Mouse (Mus musculus) ES-Bruce4 (cell line): ENCODE results near the gene Frat1.

Experiments
- EP300 ChIP-seq: IDR thresholded peaks from 2 replicates; pipeline ENCODE4 v1.6.1; 2011; ENCODE audit warnings: low read depth, low read length; ENCODE audit not compliant: insufficient read depth
- POLR2A ChIP-seq: IDR thresholded peaks from one replicate; pipeline ENCODE4 v1.8.1; 2011; ENCODE audit warnings: low read length; ENCODE audit not compliant: insufficient read depth

DNA sequence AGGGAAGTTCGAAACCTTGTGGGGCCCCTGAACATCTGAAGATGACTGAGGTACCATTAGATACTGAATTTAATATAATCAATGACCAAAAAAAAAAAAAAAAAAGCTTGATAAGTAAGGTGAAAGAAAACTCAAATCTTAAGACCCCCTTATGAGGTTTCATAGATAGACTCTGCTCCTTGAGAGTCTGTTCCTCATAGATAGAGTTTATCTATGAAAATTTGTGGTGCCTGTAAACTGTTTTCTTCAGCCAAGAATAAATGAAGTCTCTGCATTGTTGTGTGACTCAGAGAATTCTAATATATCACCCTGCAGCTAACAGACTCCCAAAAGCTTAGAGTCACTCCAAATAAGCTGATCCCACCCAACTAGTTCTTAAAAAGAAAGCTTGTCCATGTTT lies 42.9 kb upstream of the Frat1 start:
- TF ChIP-seq EP300 (no peak), POLR2A (no peak)
